Mouse (Mus musculus) heart, embryonic 10.5 days (tissue): ENCODE data around the gene Adal. TPM values are rescaled to one million over a fixed set of nuclear protein-coding genes. Genes with fewer than 3 reads are reported as not detected.

Experiments
- DNase-seq: peaks from one replicate; pipeline ENCODE4 v3.0.0-alpha.2; 2017; ENCODE audit warnings: low spot score
- H3K27ac ChIP-seq: fragments of 300-500 bp; sonication (generic); 2 replicates; pipeline ENCODE4 v1.5.1; 2016; ENCODE audit warnings: mild to moderate bottlenecking
- H3K27me3 ChIP-seq: fragments of 300-500 bp; sonication (generic); 2 replicates; pipeline ENCODE4 v1.6.1; 2016; ENCODE audit warnings: mild to moderate bottlenecking; ENCODE audit not compliant: poor library complexity, insufficient read depth, severe bottlenecking
- H3K36me3 ChIP-seq: fragments of 300-500 bp; sonication (generic); 2 replicates; pipeline ENCODE4 v1.6.1; 2016; ENCODE audit warnings: mild to moderate bottlenecking, moderate library complexity
- H3K4me1 ChIP-seq: fragments of 300-500 bp; sonication (generic); 2 replicates; pipeline ENCODE4 v1.6.1; 2016; ENCODE audit warnings: mild to moderate bottlenecking
- H3K4me3 ChIP-seq: fragments of 300-500 bp; sonication (generic); 2 replicates; pipeline ENCODE4 v1.5.1; 2016; ENCODE audit warnings: mild to moderate bottlenecking, moderate library complexity
- H3K9me3 ChIP-seq: fragments of 300-500 bp; sonication (generic); 2 replicates; pipeline ENCODE4 v1.6.1; 2016; ENCODE audit warnings: mild to moderate bottlenecking, moderate library complexity
- WGBS: fragments of 180-500 bp; shearing (Covaris S2); methylation state at CpG from one replicate; pipeline ENCODE4 v1.1.7; 2016; 5-methylcytosine and 5-hydroxymethylcytosine counted together
- polyA plus RNA-seq: library from polyadenylated mRNA; unstranded; fragments of >200 nt; fragmentation: Nextera tagmentation; extraction: Ambion mirVana; gene quantifications from 2 replicates; pipeline ENCODE4 v1.2.1, GENCODE M21; 2016

Gene Adal
- polyA plus RNA-seq, 1 experiment from 2014 or later, result 14.5 TPM

- WGBS, result 88% methylated on average over 9 of the region's 9 CpGs
- Histone ChIP-seq H3K36me3 (peaks cover 97% of the 10 kb centered on the region), H3K4me3 (no peak overlapping the region), H3K27me3 (no peaks in the 10 kb centered on the region), H3K27ac (no peak overlapping the region), H3K9me3 (no peaks in the 10 kb centered on the region), H3K4me1 (no peaks in the 10 kb centered on the region)
- no peak for DNase-seq
These were observed 55.2 kb downstream of the Adal start for GRCm38 (mm10) chr2:121195466-121195865.

- WGBS, result 92% methylated on average over 17 of the region's 17 CpGs
- H3K36me3 ChIP-seq, result peaks cover 97% of the 10 kb centered on the region
- H3K27ac ChIP-seq, result no peak overlapping the region
- DNase-seq, result no peak
- no peaks in the 10 kb centered on the region for H3K4me1 ChIP-seq
- no peaks in the 10 kb centered on the region for H3K9me3 ChIP-seq
- no peak overlapping the region for H3K4me3 ChIP-seq
- H3K27me3 ChIP-seq, result no peaks in the 10 kb centered on the region
These were observed 64.0 kb downstream of the Adal start for GRCm38 (mm10) chr2:121204276-121204675.

Other genes starting within 250 kb of the Adal start
- gene Ubr1, start 169.7 kb upstream of the Adal start, polyA plus RNA-seq, result 22.6 and 22.7 TPM in 2 replicates
- gene Tmem62, start 163.4 kb upstream of the Adal start, polyA plus RNA-seq, result 3.3 and 3.4 TPM in 2 replicates
- 33.3 and 35.3 TPM in 2 replicates for gene Ccndbp1, start 132.0 kb upstream of the Adal start, polyA plus RNA-seq
- gene Epb42, start 103.4 kb upstream of the Adal start, polyA plus RNA-seq, result 19.1 and 21.1 TPM in 2 replicates
- not detected in 2 replicates for gene Tgm5, start 54.6 kb upstream of the Adal start, polyA plus RNA-seq
- gene Tgm7, start 30.6 kb upstream of the Adal start, polyA plus RNA-seq, result not detected in 2 replicates
- 16.6 and 19.4 TPM in 2 replicates for gene Lcmt2, start 225 bp downstream of the Adal start, polyA plus RNA-seq
- 50.0 and 57.3 TPM in 2 replicates for gene Tubgcp4, start 30.2 kb downstream of the Adal start, polyA plus RNA-seq
- 7.0 and 7.4 TPM in 2 replicates for gene Zscan29, start 30.7 kb downstream of the Adal start, polyA plus RNA-seq
- 75.0 and 81.9 TPM in 2 replicates for gene Trp53bp1, start 131.0 kb downstream of the Adal start, polyA plus RNA-seq
- 5.2 and 5.5 TPM in 2 replicates for gene Map1a, start 149.2 kb downstream of the Adal start, polyA plus RNA-seq
- gene Ppip5k1, start 215.0 kb downstream of the Adal start, polyA plus RNA-seq, result 11.7 and 12.2 TPM in 2 replicates
- gene Ckmt1, start 217.3 kb downstream of the Adal start, polyA plus RNA-seq, result 0.16 and 0.63 TPM in 2 replicates
- not detected in 2 replicates for gene Strc, start 246.7 kb downstream of the Adal start, polyA plus RNA-seq